Mouse (Mus musculus): ENCODE measurements at regions not wholly inside any gene's neighbourhood (a gene's known extent, or its start where the extent isn't known, plus 50 kb on each side); places are given as distances from the start of the nearest gene placed in this dataset.

DNA sequence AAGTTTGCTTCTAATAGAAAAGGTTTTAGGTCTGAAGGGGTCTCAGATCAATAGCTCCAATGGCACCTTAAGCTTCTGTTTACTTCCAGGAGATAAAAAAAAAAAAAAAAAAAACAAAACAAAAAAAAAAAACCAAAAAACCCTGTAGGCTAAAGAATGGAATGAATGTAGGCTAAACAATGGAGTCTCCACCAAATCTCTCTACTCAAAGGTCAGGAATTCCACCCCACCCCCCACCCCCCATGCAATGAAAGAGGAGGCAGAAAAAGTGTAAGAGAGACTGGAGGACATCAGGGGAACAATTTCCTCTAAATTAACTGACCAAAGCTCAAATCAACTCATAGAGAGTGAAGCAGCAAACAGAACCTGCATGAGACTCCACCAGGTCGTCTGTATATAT lies 122.1 kb upstream of the Sel1l start:
- TF ChIP-seq SRF (IDR thresholded peaks at IDR 0.05; ENCODE audit: control insufficient read depth, insufficient read length, low read depth) (no peak), POLR2A (IDR thresholded peaks at IDR 0.05; ENCODE audit: insufficient read length, low read depth) (no peak), REST (IDR thresholded peaks at IDR 0.05; ENCODE audit: insufficient read depth, insufficient read length) (no peak), USF1 (IDR thresholded peaks at IDR 0.05; ENCODE audit: low read depth) (no peak)
- no peak overlapping the region for H3K4me2 ChIP-seq (ENCODE audit: low read depth)
- H3ac ChIP-seq (ENCODE audit: control insufficient read depth, insufficient read length) = no peak overlapping the region
- no peak overlapping the region for H3K4me3 ChIP-seq
- no peaks in the 10 kb centered on the region for H3K27me3 ChIP-seq (ENCODE audit: control insufficient read depth, insufficient read depth, insufficient read length)
- H3K79me2 ChIP-seq (ENCODE audit: control insufficient read depth, insufficient read depth) = no peaks in the 10 kb centered on the region
- H3K36me3 ChIP-seq (ENCODE audit: control insufficient read depth, insufficient read depth) = no peaks in the 10 kb centered on the region

GRCm38 (mm10) chr12:91965937-91966336 lies 117.0 kb upstream of the Sel1l start:
- no peak for TF ChIP-seq CEBPB (IDR thresholded peaks at IDR 0.05; ENCODE audit: insufficient read depth, poor library complexity, severe bottlenecking)
- TF ChIP-seq USF1 (IDR thresholded peaks at IDR 0.05; ENCODE audit: low read depth) = no peak
- no peak for TF ChIP-seq MAX (IDR thresholded peaks at IDR 0.05; ENCODE audit: low read depth)
- no peak for TF ChIP-seq TCF12 (IDR thresholded peaks at IDR 0.05; ENCODE audit: insufficient read depth, poor library complexity, severe bottlenecking)
- no peak for TF ChIP-seq POLR2A (IDR thresholded peaks at IDR 0.05; ENCODE audit: insufficient read length, low read depth)
- TF ChIP-seq E2F4 (IDR thresholded peaks at IDR 0.05; ENCODE audit: insufficient read depth) = no peak
- TF ChIP-seq TCF3 (IDR thresholded peaks at IDR 0.05; ENCODE audit: insufficient read length, low read depth) = no peak
- TF ChIP-seq SRF (IDR thresholded peaks at IDR 0.05; ENCODE audit: control insufficient read depth, insufficient read length, low read depth) = no peak
- TF ChIP-seq REST (IDR thresholded peaks at IDR 0.05; ENCODE audit: insufficient read depth, insufficient read length) = no peak
- TF ChIP-seq MYOD1 (IDR thresholded peaks at IDR 0.05; ENCODE audit: control insufficient read depth in 1 of 3, insufficient read length in 2 of 3, low read depth in 2 of 3) = no peak
- TF ChIP-seq MYOG (IDR thresholded peaks at IDR 0.05; ENCODE audit: control insufficient read depth in 1 of 3, insufficient read depth in 1 of 3, insufficient read length in 2 of 3, low read depth in 2 of 3) = no peak
- TF ChIP-seq POLR2AphosphoS2 (IDR thresholded peaks at IDR 0.05; ENCODE audit: insufficient read length, low read depth) = no peak
- Histone ChIP-seq H3K36me3 (ENCODE audit: control insufficient read depth, insufficient read depth) (no peaks in the 10 kb centered on the region), H3ac (ENCODE audit: control insufficient read depth, insufficient read length) (no peak overlapping the region), H3K79me2 (ENCODE audit: control insufficient read depth, insufficient read depth) (no peaks in the 10 kb centered on the region), H3K27me3 (ENCODE audit: control insufficient read depth, insufficient read depth, insufficient read length) (no peaks in the 10 kb centered on the region), H3K4me3 (no peak overlapping the region), H3K4me2 (ENCODE audit: low read depth) (no peak overlapping the region)

DNA sequence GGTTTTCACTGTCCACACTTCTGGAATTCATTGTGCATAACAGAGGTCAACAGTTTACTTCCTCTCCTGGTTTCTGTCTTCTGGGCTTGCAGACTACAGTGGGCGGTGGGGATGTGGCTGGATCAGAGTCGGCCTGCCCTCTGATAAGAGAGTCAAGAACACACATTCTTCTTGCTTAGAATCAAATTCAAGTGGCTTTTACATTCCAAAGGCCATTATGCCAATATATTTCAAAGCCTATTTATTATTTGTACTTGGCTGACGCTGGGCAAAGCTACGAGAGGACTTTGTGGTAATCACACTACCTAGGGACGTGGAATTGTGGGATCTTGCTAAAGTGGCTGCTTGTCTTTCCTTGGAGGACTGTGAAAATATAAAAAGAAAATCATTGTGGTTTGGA lies 114.3 kb upstream of the Sel1l start:
- TF ChIP-seq MYOG (IDR thresholded peaks at IDR 0.05; ENCODE audit: control insufficient read depth in 1 of 3, insufficient read depth in 1 of 3, insufficient read length in 2 of 3, low read depth in 2 of 3) = no peak
- no peak for TF ChIP-seq REST (IDR thresholded peaks at IDR 0.05; ENCODE audit: insufficient read depth, insufficient read length)
- TF ChIP-seq MYOD1 (IDR thresholded peaks at IDR 0.05; ENCODE audit: control insufficient read depth in 1 of 3, insufficient read length in 2 of 3, low read depth in 2 of 3) = no peak
- no peak for TF ChIP-seq POLR2A (IDR thresholded peaks at IDR 0.05; ENCODE audit: insufficient read length, low read depth)
- TF ChIP-seq TCF12 (IDR thresholded peaks at IDR 0.05; ENCODE audit: insufficient read depth, poor library complexity, severe bottlenecking) = no peak
- TF ChIP-seq USF1 (IDR thresholded peaks at IDR 0.05; ENCODE audit: low read depth) = no peak
- no peak for TF ChIP-seq MAX (IDR thresholded peaks at IDR 0.05; ENCODE audit: low read depth)
- TF ChIP-seq SRF (IDR thresholded peaks at IDR 0.05; ENCODE audit: control insufficient read depth, insufficient read length, low read depth) = no peak
- TF ChIP-seq TCF3 (IDR thresholded peaks at IDR 0.05; ENCODE audit: insufficient read length, low read depth) = no peak
- no peak for TF ChIP-seq CEBPB (IDR thresholded peaks at IDR 0.05; ENCODE audit: insufficient read depth, poor library complexity, severe bottlenecking)
- TF ChIP-seq POLR2AphosphoS2 (IDR thresholded peaks at IDR 0.05; ENCODE audit: insufficient read length, low read depth) = no peak
- no peak for TF ChIP-seq E2F4 (IDR thresholded peaks at IDR 0.05; ENCODE audit: insufficient read depth)
- Histone ChIP-seq H3K36me3 (ENCODE audit: control insufficient read depth, insufficient read depth) (no peaks in the 10 kb centered on the region), H3K79me2 (ENCODE audit: control insufficient read depth, insufficient read depth) (no peaks in the 10 kb centered on the region), H3ac (ENCODE audit: control insufficient read depth, insufficient read length) (no peak overlapping the region), H3K4me2 (ENCODE audit: low read depth) (no peak overlapping the region), H3K27me3 (ENCODE audit: control insufficient read depth, insufficient read depth, insufficient read length) (no peaks in the 10 kb centered on the region), H3K4me3 (no peak overlapping the region)

GRCm38 (mm10) chr12:91958086-91958485 lies 109.1 kb upstream of the Sel1l start:
- H3K36me3 ChIP-seq (ENCODE audit: control insufficient read depth, insufficient read depth) = no peaks in the 10 kb centered on the region
- no peak overlapping the region for H3K4me3 ChIP-seq
- no peak overlapping the region for H3K4me2 ChIP-seq (ENCODE audit: low read depth)
- no peak for TF ChIP-seq TCF3 (IDR thresholded peaks at IDR 0.05; ENCODE audit: insufficient read length, low read depth)
- no peak for TF ChIP-seq MYOD1 (IDR thresholded peaks at IDR 0.05; ENCODE audit: control insufficient read depth in 1 of 3, insufficient read length in 2 of 3, low read depth in 2 of 3)
- no peak for TF ChIP-seq TCF12 (IDR thresholded peaks at IDR 0.05; ENCODE audit: insufficient read depth, poor library complexity, severe bottlenecking)
- TF ChIP-seq REST (IDR thresholded peaks at IDR 0.05; ENCODE audit: insufficient read depth, insufficient read length) = no peak
- no peak for TF ChIP-seq CEBPB (IDR thresholded peaks at IDR 0.05; ENCODE audit: insufficient read depth, poor library complexity, severe bottlenecking)
- no peak for TF ChIP-seq POLR2A (IDR thresholded peaks at IDR 0.05; ENCODE audit: insufficient read length, low read depth)
- TF ChIP-seq MAX (IDR thresholded peaks at IDR 0.05; ENCODE audit: low read depth) = no peak
- no peak for TF ChIP-seq POLR2AphosphoS2 (IDR thresholded peaks at IDR 0.05; ENCODE audit: insufficient read length, low read depth)
- no peak for TF ChIP-seq USF1 (IDR thresholded peaks at IDR 0.05; ENCODE audit: low read depth)
- no peak for TF ChIP-seq SRF (IDR thresholded peaks at IDR 0.05; ENCODE audit: control insufficient read depth, insufficient read length, low read depth)
- TF ChIP-seq MYOG (IDR thresholded peaks at IDR 0.05; ENCODE audit: control insufficient read depth in 1 of 3, insufficient read depth in 1 of 3, insufficient read length in 2 of 3, low read depth in 2 of 3) = no peak
- TF ChIP-seq E2F4 (IDR thresholded peaks at IDR 0.05; ENCODE audit: insufficient read depth) = no peak
- no peaks in the 10 kb centered on the region for H3K27me3 ChIP-seq (ENCODE audit: control insufficient read depth, insufficient read depth, insufficient read length)
- H3ac ChIP-seq (ENCODE audit: control insufficient read depth, insufficient read length) = no peak overlapping the region
- H3K79me2 ChIP-seq (ENCODE audit: control insufficient read depth, insufficient read depth) = no peaks in the 10 kb centered on the region

DNA sequence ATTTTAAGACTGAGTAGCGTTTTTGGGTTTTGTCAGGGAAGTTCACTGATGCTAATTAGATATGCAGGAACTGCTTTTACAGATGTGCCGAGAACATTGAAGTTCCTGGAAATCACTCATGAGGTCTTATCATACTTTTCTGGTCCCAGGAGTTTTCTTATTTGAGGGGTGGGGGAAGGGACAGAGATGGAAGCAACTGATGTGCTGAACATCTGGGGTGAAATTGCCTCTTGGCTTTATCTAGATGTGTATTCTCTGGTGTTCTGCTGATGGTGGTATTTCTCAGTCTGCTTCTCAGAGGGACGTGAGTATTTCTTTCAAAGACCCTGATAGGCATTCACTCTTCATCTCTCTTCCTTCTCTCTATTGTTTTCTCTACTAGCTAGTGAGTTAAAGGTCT lies 107.5 kb upstream of the Sel1l start:
- H3K4me3 ChIP-seq = no peak overlapping the region
- H3K4me2 ChIP-seq (ENCODE audit: low read depth) = no peak overlapping the region
- H3K36me3 ChIP-seq (ENCODE audit: control insufficient read depth, insufficient read depth) = no peaks in the 10 kb centered on the region
- H3K79me2 ChIP-seq (ENCODE audit: control insufficient read depth, insufficient read depth) = no peaks in the 10 kb centered on the region
- H3K27me3 ChIP-seq (ENCODE audit: control insufficient read depth, insufficient read depth, insufficient read length) = no peaks in the 10 kb centered on the region
- H3ac ChIP-seq (ENCODE audit: control insufficient read depth, insufficient read length) = no peak overlapping the region
- TF ChIP-seq USF1 (IDR thresholded peaks at IDR 0.05; ENCODE audit: low read depth) (no peak), TCF12 (IDR thresholded peaks at IDR 0.05; ENCODE audit: insufficient read depth, poor library complexity, severe bottlenecking) (no peak), MYOD1 (IDR thresholded peaks at IDR 0.05; ENCODE audit: control insufficient read depth in 1 of 3, insufficient read length in 2 of 3, low read depth in 2 of 3) (no peak), POLR2A (IDR thresholded peaks at IDR 0.05; ENCODE audit: insufficient read length, low read depth) (no peak), MAX (IDR thresholded peaks at IDR 0.05; ENCODE audit: low read depth) (no peak), CEBPB (IDR thresholded peaks at IDR 0.05; ENCODE audit: insufficient read depth, poor library complexity, severe bottlenecking) (no peak), TCF3 (IDR thresholded peaks at IDR 0.05; ENCODE audit: insufficient read length, low read depth) (no peak), POLR2AphosphoS2 (IDR thresholded peaks at IDR 0.05; ENCODE audit: insufficient read length, low read depth) (no peak), E2F4 (IDR thresholded peaks at IDR 0.05; ENCODE audit: insufficient read depth) (no peak), REST (IDR thresholded peaks at IDR 0.05; ENCODE audit: insufficient read depth, insufficient read length) (no peak), MYOG (IDR thresholded peaks at IDR 0.05; ENCODE audit: control insufficient read depth in 1 of 3, insufficient read depth in 1 of 3, insufficient read length in 2 of 3, low read depth in 2 of 3) (no peak), SRF (IDR thresholded peaks at IDR 0.05; ENCODE audit: control insufficient read depth, insufficient read length, low read depth) (no peak)
